Mouse (Mus musculus): Measurements from ENCODE around the gene Fam131b. TPM values are rescaled to one million over a fixed set of nuclear protein-coding genes. Genes with fewer than 3 reads are reported as not detected.

The Fam131b gene
- total RNA-seq, 2 experiments from 2014 or later, result 0.59 to 1.1 TPM

- no peak for DNase-seq (ENCODE audit: low spot score)
- intact Hi-C loops (cut with DNase I), result loop anchor here (5.0 to 10.0 kb wide), 3 partner anchors 57 to 1009 kb away; partner anchors contain the start of gene Fam131b
Measured at GRCm38 (mm10) chr6:42265391-42266330, 58.8 kb downstream of the Fam131b start.

Other genes with a start within 250 kb of the Fam131b start
- not detected for gene Tas2r139, start 183.7 kb downstream of the Fam131b start, total RNA-seq (2021)
- gene Tas2r144, start 109.3 kb downstream of the Fam131b start, total RNA-seq (2021), result not detected
- gene Gstk1, start 78.7 kb downstream of the Fam131b start, total RNA-seq (2021), result 100 to 1,000 TPM; 119 to 129 TPM
- under 1 TPM in 1 of 2 experiments, not detected in 1; 0.29 TPM for gene Tmem139, start 62.7 kb downstream of the Fam131b start, total RNA-seq (2021)
- gene Casp2, start 59.7 kb downstream of the Fam131b start, total RNA-seq (2021), result 10 to 100 TPM; 10.5 to 11.7 TPM
- gene Clcn1, start 38.0 kb downstream of the Fam131b start, total RNA-seq (2021), result 1 to 10 TPM; 4.3 to 4.9 TPM
- gene Zyx, start 25.0 kb upstream of the Fam131b start, total RNA-seq (2021), result 10 to 100 TPM; 57.1 to 59.8 TPM
- gene Epha1, start 48.6 kb upstream of the Fam131b start, total RNA-seq (2021), result under 1 TPM; 0.26 to 0.31 TPM
- gene Tas2r143, start 75.6 kb upstream of the Fam131b start, total RNA-seq (2021), result under 1 TPM in 1 of 2 experiments, not detected in 1; 0.39 TPM
- gene Tas2r135, start 80.8 kb upstream of the Fam131b start, total RNA-seq (2021), result not detected
- gene Tas2r126, start 109.9 kb upstream of the Fam131b start, total RNA-seq (2021), result not detected
- gene Olfr458, start 140.6 kb upstream of the Fam131b start, total RNA-seq (2021), result not detected
- not detected for gene Olfr457, start 151.7 kb upstream of the Fam131b start, total RNA-seq (2021)
- not detected for gene Olfr456, start 162.6 kb upstream of the Fam131b start, total RNA-seq (2021)
- not detected for gene Olfr455, start 222.9 kb upstream of the Fam131b start, total RNA-seq (2021)

Data from heart, postnatal 25 days (tissue).